Mouse (Mus musculus): ENCODE measurements around the gene Iffo1.
A peak's percentile ranks its signal among the peaks of the same experiment; 100 is the strongest.

GRCm38 (mm10) chr6:125097346-125097689 is 47.7 kb upstream of the Iffo1 start:
- TF ChIP-seq CTCF (IDR thresholded peaks at IDR 0.05 in 2 of 3, conservative IDR thresholded peaks at IDR 0.05 in 1 of 3; ENCODE audit: control insufficient read depth in 1 of 3, insufficient read depth in 1 of 3, low read depth in 2 of 3, low read length in 3 of 3, poor library complexity in 1 of 3, severe bottlenecking in 1 of 3), result no peak; a peak in 1 of 6 replicates
- no peak for TF ChIP-seq JUND (IDR thresholded peaks at IDR 0.05; ENCODE audit: low read depth, low read length)
- no peak for TF ChIP-seq SIN3A (IDR thresholded peaks at IDR 0.05; ENCODE audit: low read length)
- no peak for TF ChIP-seq ZNF384 (IDR thresholded peaks at IDR 0.05; ENCODE audit: low read depth, low read length)
- no peak for TF ChIP-seq TAL1 (IDR thresholded peaks at IDR 0.05; ENCODE audit: low read length)
- no peak for TF ChIP-seq MYC (IDR thresholded peaks at IDR 0.05; ENCODE audit: low read depth, low read length)
- no peak for TF ChIP-seq RCOR1 (IDR thresholded peaks at IDR 0.05; ENCODE audit: low read depth, low read length)
- no peak for TF ChIP-seq POLR2AphosphoS5 (IDR thresholded peaks at IDR 0.05; ENCODE audit: borderline replicate concordance, low read depth, low read length)
- peak; percentile 58 for TF ChIP-seq MAX (IDR thresholded peaks at IDR 0.05; ENCODE audit: low read length)

Data from MEL (cell line).